Mouse (Mus musculus) right cerebral cortex, postnatal 14 days (tissue): Measurements from ENCODE around the gene H2al1f.
"Not testable (repeated sequence)": the region's sequence is repeated elsewhere in the genome, so short reads cannot be mapped to it uniquely, and the experiment has no call there.

Experiments used
- DNase-seq: peaks from one replicate; pipeline ENCODE4 v3.0.0; 2022

The H2al1f gene

GRCm38 (mm10) chrX:11314858-11315257 lies at the start of gene H2al1f:
Gene H2al1f, plus strand, starts transcription at chrX:11315158.
- DNase-seq = not testable (repeated sequence)

- DNase-seq = no peak
Observed at GRCm38 (mm10) chrX:11267791-11268190, 47.2 kb upstream of the H2al1f start.

- peak; percentile 11 for DNase-seq
Observed at GRCm38 (mm10) chrX:11269074-11269473, 45.9 kb upstream of the H2al1f start.

GRCm38 (mm10) chrX:11273190-11273589 lies 41.8 kb upstream of the H2al1f start:
- no peak for DNase-seq

GRCm38 (mm10) chrX:11277083-11277482 lies 37.9 kb upstream of the H2al1f start:
- no peak for DNase-seq

- DNase-seq = no peak
Observed at GRCm38 (mm10) chrX:11280741-11281140, 34.2 kb upstream of the H2al1f start.

- no peak for DNase-seq
Observed at GRCm38 (mm10) chrX:11288306-11288882, 26.6 kb upstream of the H2al1f start.

- no peak for DNase-seq
Observed at GRCm38 (mm10) chrX:11289244-11289643, 25.7 kb upstream of the H2al1f start.

GRCm38 (mm10) chrX:11298957-11299356 lies 16.0 kb upstream of the H2al1f start, which contains the start of gene H2al1a:
Gene H2al1a, plus strand, starts transcription at chrX:11299257.
- DNase-seq = not testable (repeated sequence)

GRCm38 (mm10) chrX:11302132-11302531 lies 12.8 kb upstream of the H2al1f start, which contains the start of gene H2al1b:
Gene H2al1b, plus strand, starts transcription at chrX:11302432.
- not testable (repeated sequence) for DNase-seq

GRCm38 (mm10) chrX:11305355-11305754 lies 9.6 kb upstream of the H2al1f start, which contains the start of gene H2al1c:
Gene H2al1c, plus strand, starts transcription at chrX:11305655.
- not testable (repeated sequence) for DNase-seq

GRCm38 (mm10) chrX:11308524-11308923 lies 6.4 kb upstream of the H2al1f start, which contains the start of gene H2al1d:
Gene H2al1d, plus strand, starts transcription at chrX:11308824.
- not testable (repeated sequence) for DNase-seq

- not testable (repeated sequence) for DNase-seq
Observed at GRCm38 (mm10) chrX:11311634-11312033, 3.3 kb upstream of the H2al1f start, which contains the start of gene H2al1e. Gene H2al1e, plus strand, starts transcription at chrX:11311934.

GRCm38 (mm10) chrX:11317956-11318355 lies 3.0 kb downstream of the H2al1f start, which contains the start of gene H2al1g:
Gene H2al1g, plus strand, starts transcription at chrX:11318256.
- DNase-seq = not testable (repeated sequence)

GRCm38 (mm10) chrX:11321192-11321591 lies 6.2 kb downstream of the H2al1f start, which contains the start of gene H2al1h:
Gene H2al1h, plus strand, starts transcription at chrX:11321492.
- not testable (repeated sequence) for DNase-seq

- not testable (repeated sequence) for DNase-seq
Observed at GRCm38 (mm10) chrX:11324359-11324758, 9.4 kb downstream of the H2al1f start, which contains the start of gene H2al1i. Gene H2al1i, plus strand, starts transcription at chrX:11324659.

GRCm38 (mm10) chrX:11327522-11327921 lies 12.6 kb downstream of the H2al1f start, which contains the start of gene H2al1j:
Gene H2al1j, plus strand, starts transcription at chrX:11327822.
- not testable (repeated sequence) for DNase-seq

GRCm38 (mm10) chrX:11345762-11346161 lies 30.8 kb downstream of the H2al1f start:
- DNase-seq = no peak

GRCm38 (mm10) chrX:11346756-11347155 lies 31.8 kb downstream of the H2al1f start:
- DNase-seq = no peak

GRCm38 (mm10) chrX:11360823-11361222 lies 45.9 kb downstream of the H2al1f start:
- DNase-seq = no peak

GRCm38 (mm10) chrX:11361261-11361660 lies 46.3 kb downstream of the H2al1f start:
- DNase-seq = no peak

- DNase-seq = no peak
Observed at GRCm38 (mm10) chrX:11363890-11364289, 48.9 kb downstream of the H2al1f start.
